In the genomic region with DNA sequence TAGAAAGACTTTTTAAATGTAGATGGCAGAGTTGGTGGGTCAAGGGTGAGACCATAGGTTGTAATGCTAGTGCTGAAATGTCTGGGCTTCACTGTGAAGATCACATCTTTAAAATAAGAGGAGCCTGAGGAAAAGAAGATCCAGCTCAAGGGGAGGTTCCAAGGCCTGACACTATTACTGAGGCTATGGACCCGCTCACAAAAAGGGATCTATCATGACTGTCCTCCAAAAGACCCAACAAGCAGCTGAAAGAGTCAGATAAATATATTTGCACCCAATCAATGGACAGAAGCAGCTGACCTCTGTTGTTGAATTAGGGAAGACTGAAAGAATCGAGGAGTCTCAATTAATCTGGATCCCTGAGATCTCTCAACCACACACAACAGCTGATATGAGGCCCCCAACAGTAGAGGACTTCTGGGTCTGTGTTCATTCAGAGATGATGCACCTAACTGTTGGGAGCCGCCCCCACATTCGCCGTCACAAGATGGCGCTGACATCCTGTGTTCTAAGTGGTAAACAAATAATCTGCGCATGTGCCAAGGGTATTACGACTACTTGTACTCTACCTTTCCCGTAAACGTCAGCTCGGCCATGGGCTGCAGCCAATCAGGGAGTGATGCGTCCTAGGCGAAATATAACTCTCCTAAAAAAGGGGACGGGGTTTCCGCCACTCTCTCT, we compare ENCODE assay signal across 8 mouse cellular contexts.
DNase-seq lines count a peak whose midpoint lies in the region; ATAC-seq lines count a peak whose summit lies in the region.
"Not testable (repeated sequence)": the region's sequence is repeated elsewhere in the genome, so short reads cannot be mapped to it uniquely, and the experiment has no call there.

No protein-coding gene starts in this region.

- not testable (repeated sequence) for H3K9ac ChIP-seq in kidney, embryonic 16.5 days (replicated peaks; ENCODE audit: low read length); limb, embryonic 13.5 days; midbrain, embryonic 14.5 days (replicated peaks; ENCODE audit: low read length)

- 21% methylated on average over 10 of the region's 15 CpGs for WGBS in forebrain, embryonic 10.5 days
- WGBS in kidney, embryonic 16.5 days: 25% methylated on average over 7 of the region's 15 CpGs
- 35% methylated on average over 8 of the region's 15 CpGs for WGBS in limb, embryonic 13.5 days
- 33% methylated on average over 6 of the region's 15 CpGs for WGBS in midbrain, embryonic 14.5 days

- peak; percentile 84 for ATAC-seq in CD4-positive, CD25-positive, alpha-beta regulatory T cell, adult 4 months
- peak; percentile 77; the same call in 1 of the 2 replicates for ATAC-seq in kidney, embryonic 16.5 days (ENCODE audit: low FRiP score, low TSS enrichment)
- peak; percentile 61; the same call in 1 of the 2 replicates for ATAC-seq in limb, embryonic 13.5 days (ENCODE audit: low FRiP score, low read depth)
- ATAC-seq in midbrain, embryonic 14.5 days (ENCODE audit: low FRiP score, low TSS enrichment): peak; percentile 76

- H3K36me3 ChIP-seq in forebrain, embryonic 10.5 days (replicated peaks); kidney, embryonic 16.5 days (ENCODE audit: insufficient read depth, low read length); limb, embryonic 13.5 days; midbrain, embryonic 14.5 days (ENCODE audit: control insufficient read depth, insufficient read depth, low read length); splenic B cell, adult 2 months (ENCODE audit: control insufficient read depth, insufficient read depth, low read length, poor library complexity, severe bottlenecking): not testable (repeated sequence)

- H3K4me1 ChIP-seq in forebrain, embryonic 10.5 days; kidney, embryonic 16.5 days (ENCODE audit: insufficient read depth, low read length); limb, embryonic 13.5 days; midbrain, embryonic 14.5 days (ENCODE audit: control insufficient read depth, insufficient read depth, low read length): not testable (repeated sequence)

- H3K27me3 ChIP-seq in forebrain, embryonic 10.5 days (ENCODE audit: poor library complexity, severe bottlenecking); kidney, embryonic 16.5 days (ENCODE audit: insufficient read depth, low read length); limb, embryonic 13.5 days; midbrain, embryonic 14.5 days (ENCODE audit: control insufficient read depth, insufficient read depth, low read length); splenic B cell, adult 2 months (ENCODE audit: control insufficient read depth, insufficient read depth, low read length, poor library complexity, severe bottlenecking): not testable (repeated sequence)

- H3K9me3 ChIP-seq in forebrain, embryonic 10.5 days; kidney, embryonic 16.5 days (ENCODE audit: low read length); limb, embryonic 13.5 days; midbrain, embryonic 14.5 days (ENCODE audit: control insufficient read depth, low read length): not testable (repeated sequence)

- DNase-seq in cerebellum, adult 18-20 months: peak; percentile 2 to 3
- peak; percentile 19 for DNase-seq in forebrain, embryonic 10.5 days (ENCODE audit: extremely low spot score, low spot score)
- DNase-seq in heart, postnatal 10 days: peak; percentile 0 to 8
- peak; percentile 51 for DNase-seq in midbrain, embryonic 14.5 days
- DNase-seq in splenic B cell, adult 2 months (ENCODE audit: low read depth, low spot score): peak; percentile 10

- H3K4me3 ChIP-seq in forebrain, embryonic 10.5 days: peak overlapping the region; percentile 27; the same call in 1 of the 2 replicates
- H3K4me3 ChIP-seq in kidney, embryonic 16.5 days (ENCODE audit: low read length); limb, embryonic 13.5 days; midbrain, embryonic 14.5 days (replicated peaks; ENCODE audit: low read depth, low read length): not testable (repeated sequence)

- intact Hi-C loops in heart, postnatal 10 days (cut with DNase I): not testable (repeated sequence)

- not testable (repeated sequence) for H3K4me2 ChIP-seq in kidney, embryonic 16.5 days (replicated peaks; ENCODE audit: low read depth, low read length)
- H3K4me2 ChIP-seq in limb, embryonic 13.5 days (replicated peaks): peak overlapping the region; percentile 27; the same call in 1 of the 2 replicates
- 0 out of 2 replicates have a peak overlapping the region, but pooled peaks have one; percentile 20 for H3K4me2 ChIP-seq in midbrain, embryonic 14.5 days (ENCODE audit: low read length)

- 0 out of 2 replicates have a peak overlapping the region, but pooled peaks have one; percentile 44 for H3K27ac ChIP-seq in forebrain, embryonic 10.5 days
- not testable (repeated sequence) for H3K27ac ChIP-seq in kidney, embryonic 16.5 days (ENCODE audit: low read length); limb, embryonic 13.5 days; midbrain, embryonic 14.5 days (replicated peaks; ENCODE audit: low read depth, low read length)
